Mouse (Mus musculus) cerebellum, adult 2 months (tissue): ENCODE measurements around the gene Ankrd6.

ENCODE experiments used
- CTCF ChIP-seq: fragments of 200-500 bp; IDR thresholded peaks from 2 replicates; pipeline ENCODE4 v1.5.1; 2011; ENCODE audit warnings: low read depth, mild to moderate bottlenecking, control low read depth, low read length, moderate library complexity, borderline replicate concordance; ENCODE audit not compliant: insufficient read depth
- POLR2A ChIP-seq: fragments of 200-500 bp; IDR thresholded peaks from 2 replicates; pipeline ENCODE4 v1.6.1; 2011; ENCODE audit warnings: low read length, control low read depth, borderline replicate concordance; ENCODE audit not compliant: insufficient read depth

DNA sequence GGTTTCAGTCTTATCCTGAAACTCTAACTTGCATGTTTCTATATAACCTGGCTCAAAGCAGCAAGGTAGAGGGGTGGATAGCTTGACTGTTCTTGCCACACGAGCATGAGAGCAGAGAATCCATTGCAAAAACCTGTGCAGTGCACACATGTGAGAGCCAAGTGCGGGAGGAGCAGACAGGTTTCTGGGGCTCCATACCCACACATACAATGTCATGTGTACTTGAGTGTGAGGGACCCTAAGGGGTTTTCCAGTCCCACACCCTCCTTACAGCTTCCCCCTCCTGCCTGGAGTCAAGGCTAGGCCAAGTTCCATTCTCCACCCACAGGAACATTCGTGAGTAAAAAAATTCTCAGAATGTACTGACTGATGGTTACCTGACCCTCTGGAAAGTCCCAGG is 10.8 kb upstream of the Ankrd6 start:
- TF ChIP-seq POLR2A (no peak), CTCF (no peak)
